In the genomic region with DNA sequence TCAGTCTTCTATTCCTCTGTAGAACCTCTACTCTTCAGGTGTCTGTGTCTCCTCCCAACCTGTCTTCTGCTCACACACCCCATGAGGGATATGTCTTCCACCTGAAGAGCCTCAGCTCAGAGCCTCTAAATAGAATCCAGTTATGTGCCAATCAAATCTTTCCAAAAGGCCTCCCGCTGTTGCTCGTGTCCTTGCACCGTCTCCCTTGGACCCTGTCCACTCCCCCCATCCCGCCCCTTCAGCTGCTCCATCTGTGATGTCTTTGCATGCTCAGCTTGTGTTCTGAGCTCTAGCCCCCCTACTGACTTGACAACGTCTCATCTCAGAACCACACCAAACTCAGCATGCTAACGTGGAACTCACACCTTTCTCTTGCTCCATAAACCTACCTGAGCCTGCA, we compare ENCODE assay signal across 20 mouse cellular contexts. TPM values are rescaled to one million over a fixed set of nuclear protein-coding genes. Genes with fewer than 3 reads are reported as not detected.
DNase-seq lines count a peak whose midpoint lies in the region; ATAC-seq and TF ChIP-seq lines count a peak whose summit lies in the region.
"Had no signal": no experiment of that assay in that cellular context is flagged by ENCODE, and none has a peak within 500 bp of the region (broad histone marks: within the 10 kb centered on the region; RNA-seq: fewer than 3 reads in every experiment).

No protein-coding gene starts in this region.

- no peak for ATAC-seq in erythroblast, adult 5-6 weeks (replicated peaks; ENCODE audit: low FRiP score, poor library complexity, severe bottlenecking)
- ATAC-seq in liver, postnatal 0 days, result no peak
- ATAC-seq: activated CD4-positive, CD25-positive, alpha-beta regulatory T cell, adult 4 months; forebrain, embryonic 16.5 days had no signal

- H3K9ac ChIP-seq in liver, postnatal 0 days (replicated peaks), result 0 out of 2 replicates have a peak overlapping the region, but pooled peaks have one; percentile 21
- H3K9ac ChIP-seq: lung, embryonic 14.5 days; midbrain, embryonic 12.5 days; neural tube, embryonic 15.5 days had no signal

- 59% methylated on average over 6 of the region's 6 CpGs for WGBS in liver, postnatal 0 days (ENCODE audit: insufficient replicate concordance)
- 70% methylated on average over 6 of the region's 6 CpGs for WGBS in hindbrain, embryonic 10.5 days

- peak overlapping the region; percentile 59; the same call in 1 of the 2 replicates for H3K4me2 ChIP-seq in liver, postnatal 0 days (ENCODE audit: low read depth, low read length)
- H3K4me2 ChIP-seq: lung, embryonic 14.5 days; midbrain, embryonic 12.5 days; neural tube, embryonic 15.5 days had no signal

- no peak for TF ChIP-seq EP300 in liver, postnatal 0 days (IDR thresholded peaks at IDR 0.05; ENCODE audit: low read depth)

- H3K4me1 ChIP-seq in erythroblast, embryonic 14.5 days (ENCODE audit: control insufficient read depth), result peaks cover 85% of the 10 kb centered on the region
- peaks cover 56% of the 10 kb centered on the region for H3K4me1 ChIP-seq in liver, postnatal 0 days (ENCODE audit: insufficient read depth)
- peaks cover 31% of the 10 kb centered on the region for H3K4me1 ChIP-seq in hindbrain, embryonic 10.5 days (replicated peaks)

- peak; percentile 67 to 72 for DNase-seq in cerebellum, adult 18-20 months
- peak; percentile 72 to 77 for DNase-seq in cerebellum, postnatal 36 days
- DNase-seq in liver, postnatal 0 days, result no peak
- DNase-seq in hindbrain, embryonic 10.5 days (ENCODE audit: low spot score), result no peak
- no peak for DNase-seq in heart, postnatal 4 days
- no peak for DNase-seq in gastrocnemius, postnatal 36 days
- DNase-seq: adrenal gland, postnatal 25 days; kidney, adult 2 months; kidney, postnatal 4 days; lung, embryonic 14.5 days; lung, postnatal 4 days; thymus, postnatal 14 days had no signal

- 0 out of 2 replicates have a peak, but pooled peaks cover under 1% of the 10 kb centered on the region for H3K9me3 ChIP-seq in erythroblast, embryonic 14.5 days (ENCODE audit: control insufficient read depth, low read length)
- H3K9me3 ChIP-seq in liver, postnatal 0 days (ENCODE audit: low read length), result no peaks in the 10 kb centered on the region
- no peaks in the 10 kb centered on the region for H3K9me3 ChIP-seq in hindbrain, embryonic 10.5 days
- H3K9me3 ChIP-seq: midbrain, embryonic 12.5 days; neural tube, embryonic 15.5 days had no signal

- H3K27ac ChIP-seq in liver, postnatal 0 days (ENCODE audit: low read depth), result peak overlapping the region; percentile 99
- H3K27ac ChIP-seq in hindbrain, embryonic 10.5 days, result no peak overlapping the region
- H3K27ac ChIP-seq: midbrain, embryonic 12.5 days; neural tube, embryonic 15.5 days had no signal

- peak overlapping the region; percentile 6 for H3K4me3 ChIP-seq in erythroblast, embryonic 14.5 days (replicated peaks)
- no peak overlapping the region for H3K4me3 ChIP-seq in liver, postnatal 0 days (ENCODE audit: low read depth, low read length)
- no peak overlapping the region for H3K4me3 ChIP-seq in hindbrain, embryonic 10.5 days
- H3K4me3 ChIP-seq: midbrain, embryonic 12.5 days; myocyte; neural tube, embryonic 15.5 days had no signal

- no peaks in the 10 kb centered on the region for H3K27me3 ChIP-seq in erythroblast, embryonic 14.5 days (ENCODE audit: control insufficient read depth)
- no peaks in the 10 kb centered on the region for H3K27me3 ChIP-seq in liver, postnatal 0 days (ENCODE audit: insufficient read depth, low read length)
- H3K27me3 ChIP-seq in hindbrain, embryonic 10.5 days (ENCODE audit: insufficient read depth, poor library complexity, severe bottlenecking), result peaks cover under 1% of the 10 kb centered on the region; the same call in 1 of the 2 replicates
- H3K27me3 ChIP-seq: midbrain, embryonic 12.5 days; neural tube, embryonic 15.5 days had no signal

- intact Hi-C loops in gastrocnemius, postnatal 36 days (cut with DNase I), result loop anchor here (5.0 kb wide), 1 partner anchor 34 kb away; no protein-coding TSS in a partner anchor

- TF ChIP-seq CTCF in liver, postnatal 0 days (IDR thresholded peaks at IDR 0.05; ENCODE audit: low read depth), result no peak

- peaks cover 28% of the 10 kb centered on the region for H3K36me3 ChIP-seq in erythroblast, embryonic 14.5 days (ENCODE audit: control insufficient read depth)
- H3K36me3 ChIP-seq in liver, postnatal 0 days (replicated peaks; ENCODE audit: insufficient read depth, low read length), result no peaks in the 10 kb centered on the region; the same call in 1 of the 2 replicates
- peaks cover 6% of the 10 kb centered on the region; the same call in 1 of the 2 replicates for H3K36me3 ChIP-seq in hindbrain, embryonic 10.5 days
- H3K36me3 ChIP-seq: neural tube, embryonic 15.5 days had no signal

RNA-seq across cellular contexts. Expression of a gene that starts 1.5 kb away (rescaled TPM):
- 2.2 and 3.3 TPM in 2 replicates for polyA plus RNA-seq in erythroblast, embryonic 14.5 days (2012)
- total RNA-seq in erythroblast, adult 5-6 weeks (2015; ENCODE audit: low replicate concordance), result 0.58 and 10.9 TPM in 2 replicates
- total RNA-seq in erythroblast, adult 5-6 weeks (2017; ENCODE audit: low replicate concordance), result 6.5 and 13.5 TPM in 2 replicates
- polyA plus RNA-seq in liver, postnatal 0 days (2015; fragmentation: Nextera tagmentation; extraction: Ambion mirVana), result 7.0 and 7.5 TPM in 2 replicates
- 41.3 and 42.8 TPM in 2 replicates for polyA plus RNA-seq in hindbrain, embryonic 10.5 days (2016; fragmentation: Nextera tagmentation; extraction: Ambion mirVana)
- total RNA-seq in heart, postnatal 4 days (2021), result 10 to 100 TPM; 36.5 to 37.0 TPM
- total RNA-seq in gastrocnemius, postnatal 36 days (2021), result 10 to 100 TPM; 11.9 to 16.4 TPM

RNA-seq across cellular contexts. Expression of a gene that starts 39.8 kb away (rescaled TPM):
- 12.0 and 25.2 TPM in 2 replicates for polyA plus RNA-seq in erythroblast, embryonic 14.5 days (2012)
- 449 and 474 TPM in 2 replicates for total RNA-seq in erythroblast, adult 5-6 weeks (2015; ENCODE audit: low replicate concordance)
- 532 and 676 TPM in 2 replicates for total RNA-seq in erythroblast, adult 5-6 weeks (2017; ENCODE audit: low replicate concordance)
- polyA plus RNA-seq in liver, postnatal 0 days (2015; fragmentation: Nextera tagmentation; extraction: Ambion mirVana), result 394 and 407 TPM in 2 replicates
- 806 and 957 TPM in 2 replicates for polyA plus RNA-seq in hindbrain, embryonic 10.5 days (2016; fragmentation: Nextera tagmentation; extraction: Ambion mirVana)
- 100 to 1,000 TPM; 591 to 607 TPM for total RNA-seq in heart, postnatal 4 days (2021)
- total RNA-seq in gastrocnemius, postnatal 36 days (2021), result 10 to 100 TPM; 43.5 to 51.8 TPM

RNA-seq across cellular contexts. Expression of a gene that starts 40.3 kb away (rescaled TPM):
- polyA plus RNA-seq in erythroblast, embryonic 14.5 days (2012), result 0.41 and 1.5 TPM in 2 replicates
- total RNA-seq in erythroblast, adult 5-6 weeks (2015; ENCODE audit: low replicate concordance), result 5.8 and 8.6 TPM in 2 replicates
- total RNA-seq in erythroblast, adult 5-6 weeks (2017; ENCODE audit: low replicate concordance), result 6.0 and 7.1 TPM in 2 replicates
- 10.3 and 10.4 TPM in 2 replicates for polyA plus RNA-seq in liver, postnatal 0 days (2015; fragmentation: Nextera tagmentation; extraction: Ambion mirVana)
- 7.6 and 7.7 TPM in 2 replicates for polyA plus RNA-seq in hindbrain, embryonic 10.5 days (2016; fragmentation: Nextera tagmentation; extraction: Ambion mirVana)
- 10 to 100 TPM; 73.4 to 86.0 TPM for total RNA-seq in heart, postnatal 4 days (2021)
- 10 to 100 TPM; 36.2 to 42.2 TPM for total RNA-seq in gastrocnemius, postnatal 36 days (2021)

RNA-seq across cellular contexts. Expression of a gene that starts 42.1 kb away (rescaled TPM):
- polyA plus RNA-seq in erythroblast, embryonic 14.5 days (2012), result not detected in 2 replicates
- not detected in 2 replicates for total RNA-seq in erythroblast, adult 5-6 weeks (2015; ENCODE audit: low replicate concordance)
- total RNA-seq in erythroblast, adult 5-6 weeks (2017; ENCODE audit: low replicate concordance), result not detected in 2 replicates
- polyA plus RNA-seq in liver, postnatal 0 days (2015; fragmentation: Nextera tagmentation; extraction: Ambion mirVana), result 0.12 and 0.14 TPM in 2 replicates
- polyA plus RNA-seq in hindbrain, embryonic 10.5 days (2016; fragmentation: Nextera tagmentation; extraction: Ambion mirVana), result 6.3 and 8.6 TPM in 2 replicates
- total RNA-seq in heart, postnatal 4 days (2021), result 1 to 10 TPM; 2.5 TPM
- under 1 TPM; 0.64 to 0.96 TPM for total RNA-seq in gastrocnemius, postnatal 36 days (2021)
- total RNA-seq: hematopoietic stem cell, adult 5-6 weeks had no signal

Comparison
In these comparisons a context has a peak if more than half of its experiments do, and no peak if none do; other contexts are left out.
1. DNase-seq: peak in cerebellum, adult 18-20 months (2 of 2) and cerebellum, postnatal 36 days (2 of 2); none in liver, postnatal 0 days (single experiment), hindbrain, embryonic 10.5 days (single experiment), heart, postnatal 4 days (single experiment) and gastrocnemius, postnatal 36 days (0 of 2).
2. RNA of a gene that starts 39.8 kb away (total RNA-seq): 591 to 607 TPM in heart, postnatal 4 days and 449 to 676 TPM in erythroblast, adult 5-6 weeks; 43.5 to 51.8 TPM in gastrocnemius, postnatal 36 days; every median in the first group is over 4 times any median in the second.